Mouse (Mus musculus): ENCODE measurements around the gene Cacng4. TPM values are rescaled to one million over a fixed set of nuclear protein-coding genes. Genes with fewer than 3 reads are reported as not detected.

The Cacng4 gene
- total and polyA plus RNA-seq, 2 experiments from 2014 or later: 58.4 to 112 TPM

DNA sequence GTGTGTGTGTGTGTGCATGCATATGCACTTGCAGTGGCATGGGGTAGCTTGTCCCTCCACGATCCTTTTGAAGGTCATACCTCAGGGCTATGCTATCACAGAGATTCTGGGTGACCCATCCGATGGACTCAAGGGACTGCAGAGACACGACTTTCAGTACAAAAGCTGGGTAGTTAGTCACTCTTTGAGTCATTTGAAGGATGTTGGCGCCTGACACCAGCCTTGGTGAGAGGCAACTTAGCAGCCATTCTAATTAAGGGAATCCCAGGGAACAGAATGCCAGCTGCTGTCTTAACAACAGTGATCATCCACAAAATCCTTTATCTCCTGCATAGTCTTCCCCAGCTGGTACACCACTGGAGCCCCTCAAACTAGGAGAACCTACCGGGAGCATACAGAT, 45.2 kb downstream of the Cacng4 start:
- 0 out of 2 replicates have a peak, but pooled peaks cover 3% of the 10 kb centered on the region for H3K36me3 ChIP-seq (ENCODE audit: insufficient read depth, low read length)
- no peak for TF ChIP-seq CTCF (IDR thresholded peaks at IDR 0.05)
- DNase-seq (ENCODE audit: low spot score): no peak
- no peaks in the 10 kb centered on the region; the same call in 1 of the 2 replicates for H3K4me1 ChIP-seq (ENCODE audit: insufficient read depth, low read length)
- no peak overlapping the region for H3K4me2 ChIP-seq (ENCODE audit: low read depth, low read length, poor library complexity, severe bottlenecking)
- 75% methylated on average over 5 of the region's 5 CpGs for WGBS
- no peak overlapping the region for H3K4me3 ChIP-seq (ENCODE audit: low read depth, low read length)
- H3K27me3 ChIP-seq (ENCODE audit: insufficient read depth, low read length): no peaks in the 10 kb centered on the region
- no peak for ATAC-seq (ENCODE audit: low FRiP score)
- H3K27ac ChIP-seq (ENCODE audit: low read depth, low read length): no peak overlapping the region
- no peak overlapping the region for H3K9ac ChIP-seq (replicated peaks; ENCODE audit: low read length, poor library complexity, severe bottlenecking)
- H3K9me3 ChIP-seq (ENCODE audit: low read length): no peaks in the 10 kb centered on the region

DNA sequence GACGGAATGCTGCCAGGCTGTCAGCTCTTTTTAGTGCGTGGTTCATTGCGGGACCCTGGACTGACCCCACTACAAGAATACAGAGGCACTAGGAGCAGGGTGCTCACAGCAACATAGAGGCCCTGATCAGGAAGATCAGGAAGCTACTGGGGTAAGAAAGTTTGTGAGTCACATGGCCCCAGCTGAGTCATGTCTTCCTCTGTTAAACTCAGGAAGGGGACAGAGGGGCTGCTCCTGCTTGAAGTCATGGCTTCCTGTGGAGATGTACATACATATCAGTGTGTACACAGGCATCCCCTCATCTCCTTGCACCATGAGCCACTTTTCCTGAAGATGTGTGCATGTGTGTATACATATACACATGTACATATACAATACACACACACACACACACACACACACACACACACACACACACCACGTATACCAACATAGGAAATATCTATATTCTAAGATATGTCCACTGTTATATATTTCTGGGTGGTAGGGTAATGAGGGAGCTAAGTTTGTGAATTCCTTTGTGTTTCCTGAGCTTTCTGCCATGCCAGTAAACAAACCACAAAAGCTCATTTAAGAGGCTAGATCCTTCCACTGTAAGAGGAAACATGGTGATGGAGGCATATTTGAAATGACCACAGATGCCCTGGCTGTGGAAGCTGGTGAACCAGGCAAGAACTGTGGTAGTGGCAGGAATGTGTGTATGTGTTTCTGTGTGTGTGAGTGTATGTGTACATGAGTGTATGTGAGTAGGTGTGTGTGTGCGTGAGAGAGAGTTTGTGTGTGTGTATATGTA, 45.9 kb downstream of the Cacng4 start:
- WGBS: 94% methylated on average over 5 of the region's 5 CpGs
- no peak overlapping the region for H3K4me2 ChIP-seq (ENCODE audit: low read depth, low read length, poor library complexity, severe bottlenecking)
- TF ChIP-seq CTCF (IDR thresholded peaks at IDR 0.05): no peak

DNA sequence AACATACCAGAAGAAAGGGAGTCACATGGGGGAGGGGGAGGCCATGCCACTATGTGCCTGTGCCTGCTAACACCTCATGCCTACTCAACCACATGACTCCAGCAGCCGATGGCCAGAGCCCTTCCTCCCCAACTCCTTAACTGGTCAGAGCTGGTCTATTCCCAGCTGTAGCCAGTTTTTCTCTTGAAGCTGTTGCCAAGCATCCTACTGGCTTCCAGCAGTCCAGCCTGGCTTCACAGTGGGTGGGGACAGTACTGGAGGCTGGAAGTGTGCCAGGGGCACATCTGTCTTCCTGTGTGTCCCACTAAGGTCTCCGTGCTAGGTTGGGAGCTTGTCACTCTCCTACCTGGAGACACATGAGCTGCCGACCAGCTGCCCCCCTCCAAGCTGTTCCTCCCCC, 51.3 kb downstream of the Cacng4 start:
- Histone ChIP-seq H3K9me3 (ENCODE audit: low read length) (no peaks in the 10 kb centered on the region), H3K27ac (ENCODE audit: low read depth, low read length) (no peak overlapping the region), H3K36me3 (ENCODE audit: insufficient read depth, low read length) (peaks cover 11% of the 10 kb centered on the region), H3K27me3 (ENCODE audit: insufficient read depth, low read length) (no peaks in the 10 kb centered on the region), H3K4me1 (ENCODE audit: insufficient read depth, low read length) (no peaks in the 10 kb centered on the region), H3K4me3 (ENCODE audit: low read depth, low read length) (no peak overlapping the region), H3K9ac (replicated peaks; ENCODE audit: low read length, poor library complexity, severe bottlenecking) (no peak overlapping the region), H3K4me2 (ENCODE audit: low read depth, low read length, poor library complexity, severe bottlenecking) (no peak overlapping the region)
- no peak for TF ChIP-seq CTCF (IDR thresholded peaks at IDR 0.05)
- peak; percentile 57 for ATAC-seq (ENCODE audit: low FRiP score)
- 54% methylated on average over 3 of the region's 3 CpGs for WGBS
- DNase-seq (ENCODE audit: low spot score): peak; percentile 68

More for the DNA sequence above, 45.9 kb downstream of the Cacng4 start:
- Histone ChIP-seq H3K4me1 (ENCODE audit: insufficient read depth, low read length) (no peaks in the 10 kb centered on the region; the same call in 1 of the 2 replicates), H3K4me3 (ENCODE audit: low read depth, low read length) (no peak overlapping the region), H3K27ac (ENCODE audit: low read depth, low read length) (no peak overlapping the region), H3K9me3 (ENCODE audit: low read length) (no peaks in the 10 kb centered on the region), H3K9ac (replicated peaks; ENCODE audit: low read length, poor library complexity, severe bottlenecking) (no peak overlapping the region), H3K27me3 (ENCODE audit: insufficient read depth, low read length) (no peaks in the 10 kb centered on the region), H3K36me3 (ENCODE audit: insufficient read depth, low read length) (0 out of 2 replicates have a peak, but pooled peaks cover 3% of the 10 kb centered on the region)
- ATAC-seq (ENCODE audit: low FRiP score) (no peak), DNase-seq (ENCODE audit: low spot score) (no peak)

DNA sequence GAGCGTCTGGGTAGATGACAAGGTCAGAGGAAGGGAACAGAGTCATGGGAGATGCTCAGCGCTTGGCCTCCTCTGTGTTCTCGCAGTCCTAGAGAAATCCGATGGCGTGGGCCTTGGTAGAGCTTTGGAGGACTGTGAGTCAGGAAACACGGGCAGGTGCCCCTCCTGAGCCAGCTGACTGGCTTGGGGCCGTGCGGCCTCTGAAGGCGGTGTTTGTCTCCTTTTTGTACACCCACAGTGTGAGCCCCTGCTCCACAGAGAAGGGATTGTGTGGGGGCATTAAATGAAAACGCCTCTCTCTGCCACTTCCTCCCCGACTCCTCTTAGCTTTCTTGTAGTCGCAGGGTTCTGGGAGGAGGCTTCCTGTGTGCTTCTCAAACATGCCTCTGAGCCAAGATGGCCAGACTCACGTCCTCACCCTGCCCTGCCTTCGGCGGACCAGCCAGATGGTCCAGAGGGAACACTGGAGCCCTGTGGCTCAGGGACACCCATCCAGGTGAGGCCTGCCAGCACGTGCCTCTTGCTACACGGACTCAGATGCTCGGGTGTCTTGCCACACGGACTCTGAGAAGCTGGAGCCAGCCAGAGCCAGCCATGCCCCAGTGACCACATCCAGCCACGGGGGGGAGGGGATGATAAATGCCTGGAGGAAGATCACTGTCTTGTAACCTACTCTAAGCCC, 55.8 kb downstream of the Cacng4 start:
- H3K4me2 ChIP-seq (ENCODE audit: low read depth, low read length, poor library complexity, severe bottlenecking): no peak overlapping the region
- H3K4me3 ChIP-seq (ENCODE audit: low read depth, low read length): no peak overlapping the region
- 0 out of 2 replicates have a peak, but pooled peaks have one; percentile 2 for ATAC-seq (ENCODE audit: low FRiP score)
- H3K9me3 ChIP-seq (ENCODE audit: low read length): no peaks in the 10 kb centered on the region
- 0 out of 2 replicates have a peak overlapping the region, but pooled peaks have one; percentile 28 for H3K27ac ChIP-seq (ENCODE audit: low read depth, low read length)
- TF ChIP-seq CTCF (IDR thresholded peaks at IDR 0.05): no peak
- H3K9ac ChIP-seq (replicated peaks; ENCODE audit: low read length, poor library complexity, severe bottlenecking): no peak overlapping the region
- no peaks in the 10 kb centered on the region for H3K4me1 ChIP-seq (ENCODE audit: insufficient read depth, low read length)
- H3K27me3 ChIP-seq (ENCODE audit: insufficient read depth, low read length): no peaks in the 10 kb centered on the region
- DNase-seq (ENCODE audit: low spot score): no peak
- peaks cover 42% of the 10 kb centered on the region for H3K36me3 ChIP-seq (ENCODE audit: insufficient read depth, low read length)
- WGBS: 77% methylated on average over 20 of the region's 20 CpGs

DNA sequence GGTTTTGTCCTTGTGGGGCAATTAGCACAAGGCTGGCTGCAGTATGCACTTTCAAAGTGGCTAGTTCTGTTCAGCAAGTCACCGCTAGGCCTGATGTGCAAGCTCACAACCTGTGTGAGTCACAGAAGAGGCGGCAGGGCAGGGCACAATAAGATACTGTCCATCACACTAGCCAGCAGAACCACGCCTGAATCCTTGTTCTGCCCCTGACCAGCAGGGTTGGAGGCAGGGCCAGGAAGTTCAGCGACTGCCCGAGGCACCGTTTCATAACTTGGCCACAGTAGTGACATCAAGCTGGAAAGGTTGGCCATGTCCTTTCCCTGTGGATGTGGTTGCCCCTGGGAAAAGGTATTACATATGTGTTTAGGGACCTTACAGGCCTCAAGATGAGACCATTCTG, 56.5 kb downstream of the Cacng4 start:
- H3K36me3 ChIP-seq (ENCODE audit: insufficient read depth, low read length): peaks cover 47% of the 10 kb centered on the region
- WGBS: 85% methylated on average over 6 of the region's 6 CpGs
- ATAC-seq (ENCODE audit: low FRiP score): no peak

DNA sequence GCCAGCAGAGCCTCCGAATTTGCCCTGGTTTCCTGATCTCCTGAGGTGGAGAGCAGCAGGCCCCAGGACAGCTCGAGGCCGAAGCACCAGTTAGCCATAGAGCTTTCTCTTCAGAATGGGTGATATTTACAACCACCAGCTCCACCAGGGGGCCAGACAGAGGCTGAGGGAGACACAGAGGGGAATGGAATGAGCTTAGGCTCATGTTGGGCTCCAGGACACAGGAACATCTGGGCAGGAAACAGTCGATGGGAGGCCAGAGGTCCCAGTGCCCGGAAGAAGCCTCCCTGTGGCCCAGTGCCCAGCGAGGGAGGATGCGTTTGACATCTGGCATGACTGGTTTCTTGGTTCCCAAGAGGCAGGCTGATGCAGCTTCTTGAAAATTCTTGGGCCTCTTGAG, 60.2 kb downstream of the Cacng4 start:
- Histone ChIP-seq H3K36me3 (ENCODE audit: insufficient read depth, low read length) (peaks cover 47% of the 10 kb centered on the region), H3K27me3 (ENCODE audit: insufficient read depth, low read length) (no peaks in the 10 kb centered on the region), H3K4me2 (ENCODE audit: low read depth, low read length, poor library complexity, severe bottlenecking) (no peak overlapping the region), H3K9me3 (ENCODE audit: low read length) (no peaks in the 10 kb centered on the region), H3K4me3 (ENCODE audit: low read depth, low read length) (no peak overlapping the region), H3K9ac (replicated peaks; ENCODE audit: low read length, poor library complexity, severe bottlenecking) (no peak overlapping the region), H3K27ac (ENCODE audit: low read depth, low read length) (no peak overlapping the region), H3K4me1 (ENCODE audit: insufficient read depth, low read length) (no peaks in the 10 kb centered on the region)
- peak; percentile 36 for TF ChIP-seq CTCF (IDR thresholded peaks at IDR 0.05)
- WGBS: 90% methylated on average over 7 of the region's 7 CpGs
- DNase-seq (ENCODE audit: low spot score) (no peak), ATAC-seq (ENCODE audit: low FRiP score) (no peak)

More for the DNA sequence above, 56.5 kb downstream of the Cacng4 start:
- Histone ChIP-seq H3K27ac (ENCODE audit: low read depth, low read length) (no peak overlapping the region), H3K27me3 (ENCODE audit: insufficient read depth, low read length) (no peaks in the 10 kb centered on the region), H3K4me3 (ENCODE audit: low read depth, low read length) (no peak overlapping the region), H3K4me2 (ENCODE audit: low read depth, low read length, poor library complexity, severe bottlenecking) (no peak overlapping the region), H3K9me3 (ENCODE audit: low read length) (no peaks in the 10 kb centered on the region), H3K4me1 (ENCODE audit: insufficient read depth, low read length) (no peaks in the 10 kb centered on the region), H3K9ac (replicated peaks; ENCODE audit: low read length, poor library complexity, severe bottlenecking) (no peak overlapping the region)
- DNase-seq (ENCODE audit: low spot score): no peak
- TF ChIP-seq CTCF (IDR thresholded peaks at IDR 0.05): no peak
